Mouse (Mus musculus): ENCODE measurements around the gene Fgd6. TPM values are rescaled to one million over a fixed set of nuclear protein-coding genes. Genes with fewer than 3 reads are reported as not detected.

Gene Fgd6
- 4.3 TPM for polyA plus RNA-seq (2017; shearing (Covaris generic))

GRCm38 (mm10) chr10:94035658-94036374, at the start of gene Fgd6, which contains the start of gene Vezt:
Fgd6 (plus strand) TSS chr10:94036001.
Vezt (minus strand) TSS chr10:94035817.

GRCm38 (mm10) chr10:94147756-94148531, 112.1 kb downstream of the Fgd6 start, which contains the start of gene Nr2c1:
Nr2c1 (plus strand) TSS chr10:94148023.

Other genes starting within 250 kb of the Fgd6 start
- not detected for gene Usp44, start 204.4 kb upstream of the Fgd6 start, polyA plus RNA-seq (2017; shearing (Covaris generic))
- 199 TPM for gene Metap2, start 138.9 kb upstream of the Fgd6 start, polyA plus RNA-seq (2017; shearing (Covaris generic))
- gene Vezt, start 184 bp upstream of the Fgd6 start, polyA plus RNA-seq (2017; shearing (Covaris generic)): 15.0 TPM
- gene Nr2c1, start 112.0 kb downstream of the Fgd6 start, polyA plus RNA-seq (2017; shearing (Covaris generic)): 11.2 TPM
- 129 TPM for gene Ndufa12, start 162.7 kb downstream of the Fgd6 start, polyA plus RNA-seq (2017; shearing (Covaris generic))

All from inflammation-experienced regulatory T-cells, adult 16 weeks (primary cell).